Mouse (Mus musculus) lung, embryonic 15.5 days (tissue): ENCODE results near the gene Fars2. TPM values are rescaled to one million over a fixed set of nuclear protein-coding genes. Genes with fewer than 3 reads are reported as not detected.

Experiments used
- ATAC-seq: fragments of 200-750 bp; cut with Nextera tagmentation; 2 replicates; pipeline ENCODE4 v1.8.0; 2017; ENCODE audit warnings: moderate number of reproducible peaks, borderline replicate concordance; ENCODE audit not compliant: low FRiP score, low TSS enrichment; ENCODE audit errors: extremely low read depth
- H3K27ac ChIP-seq: fragments of 300-500 bp; sonication (generic); 2 replicates; pipeline ENCODE4 v1.5.1; 2015; ENCODE audit warnings: moderate library complexity, mild to moderate bottlenecking, inconsistent platforms
- H3K27me3 ChIP-seq: fragments of 300-500 bp; sonication (generic); 2 replicates; pipeline ENCODE4 v1.6.1; 2015; ENCODE audit warnings: inconsistent platforms
- H3K36me3 ChIP-seq: fragments of 300-500 bp; sonication (generic); 2 replicates; pipeline ENCODE4 v1.6.1; 2015; ENCODE audit warnings: inconsistent platforms
- H3K4me1 ChIP-seq: fragments of 300-500 bp; sonication (generic); 2 replicates; pipeline ENCODE4 v1.6.1; 2015; ENCODE audit warnings: inconsistent platforms
- H3K4me2 ChIP-seq: fragments of 300-500 bp; sonication (generic); 2 replicates; pipeline ENCODE4 v1.6.1; 2015; ENCODE audit warnings: inconsistent platforms, mild to moderate bottlenecking, moderate library complexity
- H3K4me3 ChIP-seq: fragments of 300-500 bp; sonication (generic); 2 replicates; pipeline ENCODE4 v1.5.1; 2015; ENCODE audit warnings: mild to moderate bottlenecking, inconsistent platforms
- H3K9ac ChIP-seq: fragments of 300-500 bp; sonication (generic); 2 replicates; pipeline ENCODE4 v1.6.1; 2015; ENCODE audit warnings: inconsistent platforms
- H3K9me3 ChIP-seq: fragments of 300-500 bp; sonication (generic); 2 replicates; pipeline ENCODE4 v1.6.1; 2016; ENCODE audit warnings: inconsistent platforms
- WGBS: fragments of 180-500 bp; shearing (Covaris S2); methylation state at CpG from one replicate; pipeline ENCODE4 v1.1.7; 2015; 5-methylcytosine and 5-hydroxymethylcytosine counted together
- polyA plus RNA-seq: library from polyadenylated mRNA; unstranded; fragments of >200 nt; fragmentation: Nextera tagmentation; extraction: Ambion mirVana; gene quantifications from 2 replicates; pipeline ENCODE4 v1.2.1, GENCODE M21; 2015

The Fars2 gene
- polyA plus RNA-seq, 1 experiment from 2014 or later = 37.3 TPM

DNA sequence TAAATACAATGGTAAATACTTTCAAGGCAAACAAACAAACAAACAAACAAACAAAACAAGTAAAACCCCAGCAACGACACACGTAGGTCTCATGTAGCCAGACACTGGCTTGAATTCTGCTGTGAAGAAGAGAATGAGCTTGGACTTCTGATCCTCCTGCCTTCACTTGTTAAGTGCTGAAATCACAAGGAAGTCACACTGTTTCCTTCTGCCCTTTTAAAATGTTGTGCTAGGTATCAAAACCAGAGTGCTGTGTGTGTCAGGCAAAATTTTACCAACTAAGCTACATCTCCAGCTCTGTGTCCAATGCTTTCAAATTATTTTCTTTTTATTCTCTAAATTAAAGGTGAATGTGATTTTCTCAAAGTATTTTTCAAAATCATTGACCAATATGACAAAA lies 5.9 kb upstream of the Fars2 start:
- no peak overlapping the region for H3K4me2 ChIP-seq
- no peaks in the 10 kb centered on the region for H3K27me3 ChIP-seq
- peaks cover 4% of the 10 kb centered on the region; the same call in 1 of the 2 replicates for H3K4me1 ChIP-seq
- no peak overlapping the region for H3K9ac ChIP-seq
- no peak overlapping the region for H3K27ac ChIP-seq
- WGBS = 89% methylated on average over 2 of the region's 2 CpGs
- H3K36me3 ChIP-seq = no peaks in the 10 kb centered on the region
- H3K4me3 ChIP-seq = no peak overlapping the region
- no peaks in the 10 kb centered on the region for H3K9me3 ChIP-seq
- no peak for ATAC-seq

DNA sequence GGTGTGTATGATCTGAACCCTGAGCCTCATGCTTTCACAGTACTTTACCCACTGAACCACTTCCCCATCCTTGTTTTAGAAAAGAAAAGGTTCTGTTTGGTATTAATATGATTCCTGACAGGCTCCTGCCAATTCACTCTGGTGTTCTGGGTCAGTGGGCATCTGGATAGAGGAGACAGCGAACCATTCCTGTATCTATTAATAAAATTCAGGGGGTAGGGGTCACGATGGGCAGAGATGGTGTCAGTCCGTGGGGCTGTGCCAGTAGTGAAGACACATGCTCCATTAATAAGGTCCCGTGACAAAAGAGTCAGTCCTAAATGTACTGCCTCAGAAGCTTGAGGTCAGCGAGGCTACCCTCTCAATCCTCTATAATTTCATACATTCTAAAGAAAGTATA lies 4.0 kb upstream of the Fars2 start:
- Histone ChIP-seq H3K27ac (no peak overlapping the region), H3K4me2 (no peak overlapping the region), H3K4me3 (no peak overlapping the region), H3K9me3 (no peaks in the 10 kb centered on the region), H3K4me1 (peaks cover 8% of the 10 kb centered on the region; the same call in 1 of the 2 replicates), H3K36me3 (no peaks in the 10 kb centered on the region), H3K9ac (no peak overlapping the region), H3K27me3 (no peaks in the 10 kb centered on the region)
- WGBS = 85% methylated on average over 5 of the region's 5 CpGs
- no peak for ATAC-seq

GRCm38 (mm10) chr13:36116520-36117142 lies 581 bp upstream of the Fars2 start:
- H3K4me2 ChIP-seq = peak overlapping the region; percentile 86
- peak overlapping the region; percentile 60 for H3K9ac ChIP-seq
- peak overlapping the region; percentile 73 for H3K4me3 ChIP-seq
- no peaks in the 10 kb centered on the region for H3K27me3 ChIP-seq
- no peaks in the 10 kb centered on the region for H3K9me3 ChIP-seq
- peaks cover 12% of the 10 kb centered on the region; the same call in 1 of the 2 replicates for H3K4me1 ChIP-seq
- 0 out of 2 replicates have a peak overlapping the region, but pooled peaks have one; percentile 96 for H3K27ac ChIP-seq
- ATAC-seq = peak; percentile 16; the same call in 1 of the 2 replicates
- H3K36me3 ChIP-seq = no peaks in the 10 kb centered on the region
- WGBS = 6% methylated on average over 21 of the region's 21 CpGs

GRCm38 (mm10) chr13:36119684-36120083 lies 2.5 kb downstream of the Fars2 start:
- Histone ChIP-seq H3K4me1 (peaks cover 12% of the 10 kb centered on the region; the same call in 1 of the 2 replicates), H3K36me3 (no peaks in the 10 kb centered on the region), H3K27me3 (no peaks in the 10 kb centered on the region), H3K9me3 (no peaks in the 10 kb centered on the region), H3K4me2 (no peak overlapping the region), H3K27ac (no peak overlapping the region), H3K4me3 (no peak overlapping the region), H3K9ac (no peak overlapping the region)
- WGBS = 83% methylated on average over 4 of the region's 4 CpGs
- ATAC-seq = no peak

- Histone ChIP-seq H3K4me1 (peaks cover 12% of the 10 kb centered on the region; the same call in 1 of the 2 replicates), H3K27ac (no peak overlapping the region), H3K4me2 (no peak overlapping the region), H3K36me3 (no peaks in the 10 kb centered on the region), H3K4me3 (no peak overlapping the region), H3K27me3 (no peaks in the 10 kb centered on the region), H3K9ac (no peak overlapping the region), H3K9me3 (no peaks in the 10 kb centered on the region)
- ATAC-seq = no peak
Measured at GRCm38 (mm10) chr13:36120606-36121005, 3.4 kb downstream of the Fars2 start.

- H3K9ac ChIP-seq = no peak overlapping the region
- WGBS = 94% methylated on average over 2 of the region's 2 CpGs
Measured at GRCm38 (mm10) chr13:36129360-36130054, 12.3 kb downstream of the Fars2 start.

DNA sequence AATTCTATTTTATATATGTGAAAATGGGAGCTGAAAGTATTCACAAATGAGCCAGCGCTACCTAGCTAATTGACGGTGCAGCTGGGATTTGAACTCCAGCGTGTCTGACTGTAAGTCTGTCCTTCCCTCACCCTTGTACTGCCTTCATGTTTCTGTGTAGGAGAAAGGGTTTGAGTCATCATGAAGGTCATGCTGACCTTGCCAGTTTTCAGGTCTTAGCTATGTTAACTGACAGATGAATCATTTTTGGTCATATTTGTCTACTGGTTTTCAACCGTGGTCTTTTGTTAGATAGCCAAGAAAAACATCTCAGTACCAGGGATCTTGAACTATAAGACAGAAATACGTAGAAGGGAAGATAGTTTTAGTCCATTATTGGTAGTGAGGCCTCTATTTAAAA lies 14.2 kb downstream of the Fars2 start:
- no peak overlapping the region for H3K27ac ChIP-seq
- H3K4me3 ChIP-seq = no peak overlapping the region
- H3K4me1 ChIP-seq = no peaks in the 10 kb centered on the region
- no peaks in the 10 kb centered on the region for H3K27me3 ChIP-seq
- WGBS = 87% methylated on average over 5 of the region's 5 CpGs
- no peaks in the 10 kb centered on the region for H3K36me3 ChIP-seq
- H3K9me3 ChIP-seq = no peaks in the 10 kb centered on the region
- no peak for ATAC-seq
- no peak overlapping the region for H3K4me2 ChIP-seq
- no peak overlapping the region for H3K9ac ChIP-seq

More at GRCm38 (mm10) chr13:36129360-36130054, 12.3 kb downstream of the Fars2 start:
- Histone ChIP-seq H3K4me1 (no peaks in the 10 kb centered on the region), H3K4me3 (no peak overlapping the region), H3K4me2 (no peak overlapping the region), H3K27me3 (no peaks in the 10 kb centered on the region), H3K27ac (no peak overlapping the region), H3K36me3 (no peaks in the 10 kb centered on the region), H3K9me3 (no peaks in the 10 kb centered on the region)
- no peak for ATAC-seq

DNA sequence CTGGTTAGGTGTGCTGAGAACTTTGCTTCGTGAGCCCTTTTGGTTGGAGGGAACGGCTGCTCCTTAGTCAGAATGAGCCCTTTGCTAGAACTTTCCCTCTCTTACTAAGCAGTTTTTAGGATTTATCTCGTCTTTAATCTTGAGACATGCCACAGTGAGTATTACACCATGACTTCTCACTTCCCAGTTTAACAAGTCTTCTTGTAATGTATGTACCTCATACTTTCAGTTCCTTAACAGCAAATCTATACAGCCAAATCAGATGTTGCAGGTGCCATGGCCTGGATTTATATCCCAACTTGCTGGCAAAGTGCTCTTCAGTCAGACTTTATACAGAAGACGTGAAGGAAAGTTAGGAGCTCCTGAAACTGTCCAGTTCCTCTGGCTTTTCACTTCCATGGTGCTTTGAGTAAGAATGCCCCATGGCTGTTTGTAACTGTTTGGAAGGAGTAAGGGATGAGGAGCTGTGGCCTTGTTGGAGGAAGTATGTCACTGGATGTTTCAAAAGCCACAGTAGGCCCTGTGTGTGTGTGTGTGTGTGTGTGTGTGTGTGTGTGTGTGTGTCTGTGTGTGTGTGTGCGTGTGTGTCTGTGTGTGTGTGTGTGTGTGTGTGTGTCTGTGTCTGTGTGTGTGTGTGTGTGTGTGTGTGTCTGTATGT lies 14.9 kb downstream of the Fars2 start:
- 73% methylated on average over 5 of the region's 5 CpGs for WGBS
- no peak overlapping the region for H3K4me2 ChIP-seq

DNA sequence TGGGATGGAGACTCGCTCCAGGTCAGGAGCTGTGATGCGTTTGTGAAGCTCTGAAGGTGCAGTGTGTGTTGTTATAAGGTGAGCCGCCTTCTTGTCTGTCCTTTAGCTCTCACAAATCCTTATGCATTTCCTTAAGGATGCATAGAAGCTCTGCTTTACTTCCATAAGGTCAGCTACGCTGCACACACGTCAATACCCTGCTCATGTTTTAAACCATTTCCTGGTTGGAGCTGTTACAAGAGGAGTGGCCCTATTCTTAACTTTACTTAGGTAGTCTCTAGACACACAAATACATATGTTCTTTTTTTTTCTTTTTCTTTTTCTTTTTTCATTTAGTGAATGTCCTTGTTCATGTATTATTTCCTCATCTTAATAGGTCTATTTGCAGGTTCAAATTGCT lies 22.5 kb downstream of the Fars2 start:
- no peak overlapping the region for H3K4me3 ChIP-seq
- WGBS = 66% methylated on average over 5 of the region's 5 CpGs
- no peak overlapping the region for H3K4me2 ChIP-seq
- H3K4me1 ChIP-seq = no peaks in the 10 kb centered on the region
- no peak overlapping the region for H3K9ac ChIP-seq
- no peaks in the 10 kb centered on the region for H3K9me3 ChIP-seq
- H3K36me3 ChIP-seq = no peaks in the 10 kb centered on the region
- H3K27ac ChIP-seq = no peak overlapping the region
- ATAC-seq = no peak
- H3K27me3 ChIP-seq = no peaks in the 10 kb centered on the region

More for the DNA sequence above, 14.9 kb downstream of the Fars2 start:
- no peak for ATAC-seq
- H3K27me3 ChIP-seq = no peaks in the 10 kb centered on the region
- H3K36me3 ChIP-seq = no peaks in the 10 kb centered on the region
- H3K9me3 ChIP-seq = no peaks in the 10 kb centered on the region
- no peaks in the 10 kb centered on the region for H3K4me1 ChIP-seq
- H3K9ac ChIP-seq = no peak overlapping the region
- H3K4me3 ChIP-seq = no peak overlapping the region
- H3K27ac ChIP-seq = no peak overlapping the region

- Histone ChIP-seq H3K4me1 (no peaks in the 10 kb centered on the region), H3K27ac (no peak overlapping the region), H3K36me3 (no peaks in the 10 kb centered on the region), H3K4me3 (no peak overlapping the region), H3K9me3 (no peaks in the 10 kb centered on the region), H3K27me3 (no peaks in the 10 kb centered on the region), H3K9ac (no peak overlapping the region), H3K4me2 (no peak overlapping the region)
- 67% methylated on average over 5 of the region's 5 CpGs for WGBS
- no peak for ATAC-seq
Measured at GRCm38 (mm10) chr13:36140247-36141016, 23.2 kb downstream of the Fars2 start.

- Histone ChIP-seq H3K4me2 (no peak overlapping the region), H3K27me3 (no peaks in the 10 kb centered on the region), H3K4me1 (peaks cover 10% of the 10 kb centered on the region; the same call in 1 of the 2 replicates), H3K36me3 (no peaks in the 10 kb centered on the region), H3K4me3 (no peak overlapping the region), H3K27ac (no peak overlapping the region), H3K9ac (no peak overlapping the region), H3K9me3 (no peaks in the 10 kb centered on the region)
- ATAC-seq = no peak
- 70% methylated on average over 1 of the region's 1 CpGs for WGBS
Measured at GRCm38 (mm10) chr13:36145601-36146000, 28.4 kb downstream of the Fars2 start.
